Mouse (Mus musculus) inflammation-experienced regulatory T-cells, adult 6 months (primary cell): ENCODE measurements around the gene Ip6k1. TPM values are rescaled to one million over a fixed set of nuclear protein-coding genes. Genes with fewer than 3 reads are reported as not detected.
"Not testable (repeated sequence)": the region's sequence is repeated elsewhere in the genome, so short reads cannot be mapped to it uniquely, and the experiment has no call there.

Source experiments
- ATAC-seq: one replicate; pipeline ENCODE4 v1.8.0; 2017
- polyA plus RNA-seq, 3 experiments: library from polyadenylated mRNA; unstranded; fragments of 100-300 nt; shearing (Covaris generic); gene quantifications; one replicate each; pipeline ENCODE4 v1.2.1; 2017

Ip6k1 gene
- polyA plus RNA-seq, 3 experiments from 2014 or later: 20.8 to 95.9 (median 58.2) TPM

DNA sequence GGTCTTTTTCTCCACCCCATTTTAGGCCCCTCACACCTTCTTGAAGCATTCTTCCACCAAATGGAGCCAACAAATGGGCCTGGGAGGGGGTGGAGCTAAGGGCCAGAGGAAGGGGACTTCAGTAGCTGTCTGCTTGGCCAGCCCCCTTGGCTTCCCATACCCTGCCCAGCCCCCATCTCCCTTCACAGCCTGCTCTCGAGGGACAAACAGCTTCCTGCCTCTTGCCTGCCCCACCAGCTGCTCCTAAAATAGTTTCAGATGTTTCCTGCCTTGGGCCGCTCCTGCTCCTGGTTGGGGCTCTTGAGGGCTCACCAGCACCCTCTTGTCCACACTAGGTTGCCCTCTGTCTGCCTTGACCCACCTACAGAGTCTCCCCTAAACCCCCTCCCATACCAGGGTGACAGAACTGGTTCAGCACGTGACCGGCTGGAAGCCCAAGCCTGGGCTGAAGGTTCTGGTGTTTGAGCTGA lies 18.8 kb upstream of the Ip6k1 start:
- no peak for ATAC-seq

DNA sequence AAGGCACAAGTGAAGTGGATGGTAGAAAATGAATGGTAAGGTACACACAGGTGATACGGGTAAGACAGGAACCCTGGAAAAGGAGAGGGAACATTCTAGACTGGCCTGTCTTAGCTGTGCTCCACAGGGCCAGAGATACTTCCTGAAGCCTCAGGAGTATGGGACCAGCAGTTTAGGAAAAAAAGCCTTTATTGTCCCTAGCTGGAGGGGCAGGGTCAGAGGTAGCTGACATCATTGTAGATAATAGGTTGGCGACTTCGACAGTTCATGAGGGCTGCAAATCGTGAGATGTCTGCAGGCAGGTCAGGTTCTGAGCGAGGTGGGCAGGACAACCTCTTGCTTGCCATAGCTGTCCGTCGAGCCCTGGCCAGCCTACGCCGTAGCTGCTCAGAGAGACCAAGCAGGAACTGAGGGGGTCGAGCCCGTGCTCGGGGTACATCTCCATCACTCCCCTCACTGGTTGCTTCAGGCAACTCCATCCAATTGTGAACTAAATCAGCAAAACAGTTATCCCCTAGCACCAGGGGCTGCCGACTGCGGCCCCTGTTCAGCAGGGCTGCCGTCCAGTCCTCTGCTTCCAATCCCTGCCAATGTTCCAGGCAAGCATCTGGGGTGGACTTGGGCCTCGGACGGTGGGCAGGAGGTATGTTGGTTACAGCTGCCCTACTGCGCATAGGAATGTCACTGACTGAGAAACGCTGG lies 18.1 kb upstream of the Ip6k1 start:
- ATAC-seq: no peak

DNA sequence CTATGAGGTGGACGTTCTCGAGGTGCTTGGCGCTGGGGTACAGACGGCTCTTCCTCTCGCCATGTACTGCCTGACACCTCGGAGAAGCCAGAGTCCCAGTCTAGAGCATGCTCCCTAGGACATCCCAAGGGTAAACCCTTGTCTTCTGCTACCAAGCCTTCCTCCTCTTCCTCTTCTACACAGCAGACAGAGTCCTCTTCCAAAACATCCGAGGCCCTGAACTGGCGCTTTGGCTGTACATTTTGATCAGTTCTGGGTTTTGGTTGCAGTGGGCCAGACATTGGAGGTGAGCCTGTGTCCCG lies 17.6 kb upstream of the Ip6k1 start:
- ATAC-seq: no peak

DNA sequence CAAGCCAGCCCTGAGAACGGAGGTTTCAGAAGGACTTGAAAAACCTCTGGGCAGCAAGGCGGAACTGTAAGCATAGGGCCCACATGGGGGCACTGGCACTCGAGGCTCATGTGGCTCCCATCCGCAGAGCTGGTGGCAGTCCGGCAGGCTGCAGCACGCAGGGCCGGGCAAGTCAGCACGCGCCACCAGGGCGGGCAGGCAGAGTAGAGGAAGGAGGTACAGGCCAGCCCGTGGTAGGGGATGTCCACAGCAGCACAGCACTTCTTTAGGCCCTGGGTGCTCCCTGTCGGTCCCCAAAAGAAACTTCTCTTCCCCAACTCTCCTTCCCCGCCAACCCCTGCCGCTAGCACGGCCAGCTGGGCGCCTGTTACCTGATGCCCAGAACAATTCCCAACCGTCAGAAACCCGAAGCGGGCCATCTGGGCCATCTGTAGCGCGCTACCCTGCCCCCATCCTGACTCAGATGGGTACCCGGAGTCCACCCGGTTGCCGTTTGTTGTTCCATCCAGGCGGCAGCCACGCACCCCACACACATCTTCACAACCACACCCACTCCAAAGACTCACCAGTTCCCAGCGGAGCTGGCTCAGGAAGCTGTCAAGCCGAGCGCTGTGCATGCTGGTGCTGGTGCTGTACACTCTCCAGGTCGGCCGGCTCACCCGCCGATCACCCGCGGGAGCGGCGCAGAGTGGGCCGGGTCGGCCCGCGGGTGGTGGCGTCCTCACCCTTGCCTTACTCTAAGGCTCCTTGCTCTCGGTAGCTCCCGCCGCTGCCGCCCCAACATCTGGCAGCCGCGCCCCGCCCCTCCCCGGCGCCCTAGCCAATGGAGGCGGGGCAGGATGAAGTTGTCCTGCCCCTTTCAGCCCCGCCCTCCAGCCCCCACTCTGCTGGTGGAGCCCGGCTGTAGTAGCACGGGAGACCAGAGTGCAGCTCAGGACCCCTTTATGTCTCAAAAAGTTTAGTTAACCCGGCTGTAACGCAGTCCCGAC lies 16.9 kb upstream of the Ip6k1 start, which contains the start of gene Inka1:
TSS of gene Inka1 (minus strand) at position 749 of the 989 bp plus-strand sequence.
- peak; percentile 82 for ATAC-seq

DNA sequence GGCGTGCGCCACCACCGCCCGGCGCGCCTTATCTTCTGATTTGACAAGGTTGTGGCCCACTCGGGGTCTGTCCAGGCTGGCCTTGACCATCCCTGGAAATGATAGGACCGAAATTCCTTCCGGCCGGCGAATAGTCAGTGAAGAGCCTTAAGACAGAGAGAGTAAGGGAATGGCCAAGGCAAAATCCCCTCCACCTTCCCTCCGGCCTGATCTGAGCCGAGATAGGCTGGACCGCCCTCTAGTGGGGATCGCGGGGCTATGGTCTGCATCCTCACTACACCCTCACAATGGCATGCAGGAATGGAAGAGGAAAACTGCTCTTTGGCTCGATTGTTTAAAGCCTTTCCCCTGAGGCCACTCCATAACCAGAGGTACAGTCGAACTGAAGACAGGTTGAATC lies 15.9 kb upstream of the Ip6k1 start:
- ATAC-seq: peak; percentile 42

DNA sequence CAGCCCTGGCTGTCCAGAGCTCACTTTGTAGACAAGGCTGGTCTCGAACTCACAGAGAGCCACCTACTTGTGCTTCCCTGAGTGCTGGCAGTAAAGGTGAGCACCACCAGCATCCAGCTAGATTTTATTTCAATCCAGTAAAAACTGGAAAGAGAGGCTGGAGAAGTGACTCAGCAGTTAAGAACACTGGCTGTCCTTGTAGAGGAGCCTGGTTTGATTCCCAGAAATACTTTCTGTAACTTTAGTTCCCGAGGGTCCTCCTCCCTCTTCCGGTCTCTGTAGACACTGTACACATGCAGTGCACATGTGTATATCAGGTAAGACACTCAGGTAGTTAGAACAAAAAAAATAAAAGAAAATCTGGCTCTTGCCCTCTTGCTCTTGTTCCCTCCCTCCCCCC lies 14.4 kb upstream of the Ip6k1 start:
- no peak for ATAC-seq

DNA sequence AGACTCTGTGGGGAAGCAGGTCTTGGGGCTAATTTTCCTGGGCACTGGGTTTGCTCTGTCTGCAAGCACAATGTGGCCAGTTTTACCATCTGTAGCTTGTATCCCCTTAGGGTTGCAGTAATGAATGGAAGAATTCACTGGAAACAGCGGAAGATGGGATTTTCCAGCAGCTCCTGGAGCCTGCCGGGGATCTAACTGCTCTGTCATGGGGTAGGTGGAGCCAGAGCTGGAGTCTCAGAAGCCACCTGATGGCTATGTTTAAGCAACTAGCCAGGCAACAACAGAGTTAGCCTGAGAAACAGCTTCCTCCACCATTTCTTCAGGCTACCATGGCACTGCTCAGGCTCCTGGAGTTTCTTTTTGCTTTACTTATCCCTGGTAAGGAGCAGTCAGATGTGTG lies 10.1 kb upstream of the Ip6k1 start, which contains the start of gene Cdhr4:
TSS of gene Cdhr4 (plus strand) at position 301 of the 400 bp plus-strand sequence.
- no peak for ATAC-seq

DNA sequence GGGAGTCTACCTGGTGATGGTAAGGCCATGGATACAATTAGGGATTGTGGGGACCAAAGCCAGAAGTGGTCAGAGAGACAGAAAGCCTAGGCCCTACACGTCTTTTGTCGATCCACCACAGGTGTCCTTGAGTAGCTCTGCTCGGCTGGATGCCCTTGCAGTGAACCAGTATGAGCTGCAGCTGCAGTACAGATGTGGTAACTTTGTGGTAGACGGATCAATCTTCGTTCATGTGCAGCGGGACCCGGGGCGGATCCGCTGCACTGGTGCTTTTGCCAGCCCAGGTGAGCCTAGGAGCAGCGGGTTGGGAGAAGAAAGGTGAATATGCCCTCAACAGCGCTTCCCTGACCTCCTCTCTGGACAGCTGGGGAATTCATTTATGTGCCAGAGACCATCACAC lies 9.3 kb upstream of the Ip6k1 start:
- ATAC-seq: no peak

DNA sequence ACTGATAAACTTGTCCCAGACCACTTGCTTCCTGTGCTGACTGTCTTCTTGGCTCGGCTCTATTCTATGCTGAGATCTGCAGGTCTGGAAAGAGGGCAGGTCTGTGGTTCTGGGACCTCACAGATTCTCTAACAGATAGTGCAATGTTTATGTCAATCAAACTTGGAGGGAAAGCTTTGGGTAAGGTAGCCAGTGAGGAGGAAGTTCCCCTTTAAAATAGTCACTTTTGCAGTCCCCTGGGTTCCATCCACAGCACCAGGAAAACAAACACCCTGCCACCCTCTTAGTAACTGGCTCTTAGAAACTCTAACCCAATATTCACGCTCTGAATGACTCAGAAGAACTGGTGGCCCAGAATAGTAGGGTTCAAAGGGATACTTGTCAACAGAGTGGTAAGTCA lies 7.8 kb upstream of the Ip6k1 start:
- no peak for ATAC-seq

DNA sequence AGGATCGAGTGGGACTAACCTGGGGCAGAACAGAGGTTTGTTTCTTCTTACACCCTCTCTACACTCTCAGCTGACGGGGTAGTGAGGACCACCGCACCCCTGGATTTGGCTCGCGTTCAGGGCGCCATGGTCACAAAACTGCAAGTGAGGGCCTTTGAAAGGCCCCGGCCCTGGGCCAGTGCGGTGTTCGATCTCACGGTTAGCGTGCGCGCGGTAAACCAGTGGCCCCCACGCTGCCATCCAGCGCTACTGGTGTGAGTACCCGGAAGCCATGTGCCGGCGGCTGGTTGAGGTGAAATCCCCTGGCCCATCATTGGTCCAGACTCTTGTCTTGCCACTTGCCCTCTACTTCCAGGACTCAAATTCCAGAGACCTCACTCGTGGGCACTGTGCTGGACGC lies 6.8 kb upstream of the Ip6k1 start:
- ATAC-seq: no peak

DNA sequence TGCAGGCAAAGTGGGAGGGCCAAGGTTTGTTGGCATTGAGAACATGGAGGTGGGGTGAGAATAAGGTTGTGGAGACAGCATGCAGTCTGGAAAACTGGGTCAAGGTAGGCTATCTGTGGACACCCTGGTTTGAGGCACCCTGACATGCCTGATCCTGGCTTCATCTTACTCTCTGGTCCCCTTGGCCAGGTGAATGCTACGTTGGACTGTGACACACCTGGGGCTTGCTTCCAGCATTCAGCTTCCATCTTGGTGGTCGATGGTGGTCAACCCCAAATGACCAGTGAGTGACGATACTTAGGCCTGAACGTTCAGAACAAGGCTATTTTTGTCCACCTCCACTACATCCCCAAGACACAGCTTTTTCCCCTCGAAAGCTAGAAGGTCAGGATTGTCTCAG lies 6.3 kb upstream of the Ip6k1 start, which contains the start of gene Gm20662:
TSS of gene Gm20662 (plus strand) at position 301 of the 400 bp plus-strand sequence.
- ATAC-seq: no peak

DNA sequence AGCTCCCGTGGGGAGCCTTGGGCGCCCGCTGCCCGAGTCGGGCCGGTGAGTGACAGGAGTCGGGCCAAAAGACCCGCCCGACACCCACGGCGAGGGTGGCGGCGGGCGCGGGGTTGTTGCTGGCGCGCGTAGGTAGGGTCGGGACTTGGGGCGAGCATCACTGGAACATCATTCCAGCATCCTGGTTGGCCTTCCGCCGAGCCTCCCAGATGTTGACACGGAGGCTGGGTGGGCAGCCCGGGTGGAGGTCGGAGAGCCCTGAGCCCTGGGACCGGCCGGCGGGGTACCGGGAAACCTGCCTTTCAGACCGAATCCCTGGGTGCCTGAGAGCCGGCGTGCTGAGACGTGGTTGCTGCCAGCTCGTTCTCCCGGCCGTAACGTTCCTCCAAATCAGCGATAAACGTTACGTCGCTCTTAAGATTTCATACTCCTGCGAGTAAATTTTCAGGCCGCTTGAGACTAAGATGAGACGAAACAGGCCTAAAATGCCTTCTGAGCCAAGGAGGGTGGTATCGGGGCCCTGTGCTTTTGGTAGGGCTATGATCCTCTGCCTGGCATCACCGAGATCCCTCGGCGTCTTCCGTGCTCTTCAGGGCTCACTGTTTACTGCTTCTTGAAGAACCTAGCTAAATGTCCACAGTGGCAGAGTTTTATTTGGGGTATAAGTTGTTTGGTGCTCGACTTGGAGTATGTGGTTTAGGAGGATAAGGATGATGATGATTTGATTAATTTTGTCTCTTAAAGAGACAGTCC lies 653 bp downstream of the Ip6k1 start:
- peak; percentile 27 for ATAC-seq

DNA sequence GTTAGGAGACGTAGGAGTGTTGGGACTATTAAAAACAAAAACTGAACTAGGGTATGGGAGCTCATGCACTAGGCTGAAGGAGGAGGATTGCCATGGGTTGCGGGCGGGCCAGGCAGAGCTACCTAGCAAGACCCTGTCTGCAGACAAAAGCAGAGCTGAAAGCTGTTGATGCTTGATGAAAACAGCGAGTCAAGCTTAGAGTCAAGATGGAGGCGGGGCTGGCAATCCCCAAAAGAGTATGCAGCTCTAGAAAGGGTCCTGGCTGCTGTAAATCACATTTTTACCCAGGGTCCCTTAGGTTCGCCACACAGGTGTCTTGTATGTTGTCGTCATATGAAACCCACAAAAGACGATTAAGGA lies 1.2 kb downstream of the Ip6k1 start:
- no peak for ATAC-seq

DNA sequence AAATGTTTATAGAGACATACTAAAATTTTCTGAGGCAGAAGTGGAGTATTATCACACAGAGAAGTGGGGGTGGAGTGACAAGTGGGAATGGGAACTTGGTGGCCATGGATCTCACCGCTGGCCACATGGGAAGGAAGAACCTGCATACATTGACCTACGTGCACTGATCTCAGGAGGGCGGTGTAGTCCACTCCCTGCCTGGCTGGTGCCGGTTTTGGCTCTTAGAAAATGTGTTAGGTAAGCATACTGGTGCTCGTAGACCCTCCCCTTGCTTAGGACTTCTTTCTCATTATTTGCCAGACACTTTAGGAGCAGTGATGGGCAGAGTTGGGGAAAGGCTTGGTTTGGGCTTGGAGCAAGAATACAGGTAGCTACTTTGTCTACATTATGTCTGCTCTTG lies 5.7 kb downstream of the Ip6k1 start:
- ATAC-seq: no peak

DNA sequence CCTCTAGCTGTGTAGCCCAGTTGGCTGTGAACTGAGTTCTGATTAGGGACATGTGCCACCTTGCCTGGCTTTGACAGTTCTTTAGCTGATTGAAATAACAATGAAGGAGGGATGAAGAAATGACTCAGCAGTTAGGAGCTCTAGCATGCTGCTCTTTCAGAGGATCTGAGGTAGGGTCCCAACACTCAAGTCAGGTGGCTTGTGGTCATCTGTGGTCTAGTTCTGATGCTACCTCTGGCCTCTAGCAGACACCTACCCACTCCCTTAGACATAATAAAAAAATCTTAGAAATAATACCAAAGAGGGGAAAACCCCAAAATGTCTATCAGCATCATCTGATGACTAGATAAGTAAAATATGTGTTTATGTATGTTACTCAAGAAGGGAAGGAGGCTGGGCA lies 8.1 kb downstream of the Ip6k1 start:
- ATAC-seq: peak; percentile 60

DNA sequence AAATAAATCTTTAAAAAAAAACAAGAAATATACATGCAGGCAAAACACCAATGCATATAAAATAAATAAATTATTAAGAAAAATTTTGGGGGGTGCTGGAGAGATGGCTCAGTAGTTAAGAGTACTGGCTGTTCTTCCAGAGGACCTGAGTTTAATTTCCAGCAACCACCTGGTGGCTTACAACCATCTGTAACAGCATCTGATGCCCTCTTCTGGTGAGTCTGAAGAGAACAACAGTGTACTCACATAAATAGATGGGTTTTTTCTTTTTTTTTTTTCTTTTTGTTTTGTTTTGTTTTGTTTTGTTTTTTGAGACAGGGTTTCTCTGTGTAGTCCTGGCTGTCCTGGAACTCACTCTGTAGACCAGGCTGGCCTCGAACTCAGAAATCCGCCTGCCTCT lies 11.3 kb downstream of the Ip6k1 start:
- not testable (repeated sequence) for ATAC-seq

DNA sequence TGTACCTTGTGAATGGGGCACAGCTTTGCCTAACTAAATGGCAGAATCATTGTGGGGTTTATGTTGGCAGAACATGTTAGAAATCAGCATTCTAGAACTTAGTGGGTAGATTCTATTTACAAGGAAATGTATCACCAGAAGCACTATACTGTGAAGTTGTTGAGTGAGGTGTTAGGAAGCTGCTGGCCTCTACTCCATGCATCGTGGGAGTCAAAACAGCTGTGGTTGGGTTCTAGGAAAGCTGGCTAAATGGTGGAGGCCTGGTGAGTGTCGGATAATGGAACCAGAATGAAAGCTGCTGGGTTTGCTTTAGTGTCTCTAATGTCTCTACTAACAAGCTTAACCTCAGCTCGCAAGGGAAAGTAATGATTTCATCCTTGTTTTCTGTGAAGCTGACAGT lies 14.8 kb downstream of the Ip6k1 start:
- no peak for ATAC-seq

DNA sequence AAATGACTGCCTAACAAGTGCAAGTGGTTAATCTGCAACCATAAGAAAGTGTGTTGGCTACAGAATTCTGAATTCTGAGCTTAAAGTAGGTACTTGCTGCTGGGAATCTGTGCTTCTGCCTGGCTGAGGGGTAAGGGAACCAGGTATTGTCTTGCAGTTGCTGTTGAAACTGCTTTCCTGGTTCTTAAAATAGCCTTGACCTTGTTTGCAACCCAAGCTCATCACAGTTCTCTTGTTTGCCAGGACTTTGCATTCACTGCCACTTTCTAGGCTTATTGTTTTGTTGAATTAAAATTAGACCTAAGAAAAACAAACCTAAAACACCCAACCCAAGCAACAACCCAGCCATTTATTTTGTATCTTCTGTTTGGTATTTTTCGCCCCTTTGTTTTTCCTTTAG lies 18.4 kb downstream of the Ip6k1 start:
- ATAC-seq: no peak

DNA sequence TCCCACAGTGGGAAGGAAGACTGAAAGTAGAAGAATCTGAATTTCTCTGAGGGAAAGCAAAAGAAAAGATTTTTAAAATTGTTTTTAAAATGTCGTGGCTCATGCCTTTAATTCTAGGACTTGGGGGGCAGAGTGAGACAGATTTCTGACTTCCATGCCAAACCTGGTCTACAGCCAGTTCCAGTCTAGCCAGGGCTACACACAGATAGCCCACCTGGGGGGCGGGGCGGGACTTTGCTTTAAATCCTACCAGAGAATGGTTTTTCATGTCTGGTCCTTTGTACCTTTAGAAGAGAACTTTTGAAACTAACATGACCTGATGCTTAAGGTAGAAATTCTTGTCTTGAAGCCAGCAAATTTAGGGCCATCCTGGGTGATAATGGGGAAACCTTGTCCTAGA lies 20.9 kb downstream of the Ip6k1 start:
- ATAC-seq: no peak

DNA sequence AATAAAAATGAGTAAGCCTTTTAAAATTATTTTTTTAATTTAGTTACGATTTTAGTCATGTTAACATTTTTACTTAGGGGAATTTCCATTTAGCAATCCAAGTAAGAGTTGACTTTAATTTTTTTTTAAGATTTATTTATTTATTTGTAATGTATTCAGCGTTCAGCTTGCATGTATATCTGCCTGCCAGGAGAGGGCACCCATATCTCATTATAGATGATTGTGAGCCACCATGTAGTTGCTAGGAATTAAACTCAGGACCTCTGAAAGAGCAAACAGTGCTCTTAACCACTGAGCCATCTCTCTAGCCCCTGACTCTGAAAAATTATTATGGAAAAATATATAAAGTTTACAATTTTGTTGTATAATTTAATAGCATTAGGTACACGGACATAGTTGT lies 24.3 kb downstream of the Ip6k1 start:
- ATAC-seq: no peak

DNA sequence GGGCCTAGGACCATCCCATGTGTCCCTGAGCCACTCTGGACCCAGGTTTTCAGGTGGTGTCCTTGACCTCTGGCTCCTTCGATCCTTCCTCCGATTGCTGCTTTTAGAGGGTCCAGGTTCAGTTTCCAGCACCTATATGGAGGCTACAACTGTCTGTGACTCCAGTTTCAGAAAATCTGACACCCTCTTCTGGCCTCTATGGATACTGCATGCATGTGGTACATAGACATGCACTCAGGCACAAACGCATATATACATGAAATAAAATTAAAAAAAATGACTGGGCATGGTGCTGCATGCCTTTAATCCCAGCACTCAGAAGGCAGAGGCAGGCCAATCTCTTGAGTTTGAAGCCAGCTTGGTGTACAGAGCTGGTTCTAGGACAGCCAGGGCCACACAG lies 25.6 kb downstream of the Ip6k1 start:
- ATAC-seq: no peak

DNA sequence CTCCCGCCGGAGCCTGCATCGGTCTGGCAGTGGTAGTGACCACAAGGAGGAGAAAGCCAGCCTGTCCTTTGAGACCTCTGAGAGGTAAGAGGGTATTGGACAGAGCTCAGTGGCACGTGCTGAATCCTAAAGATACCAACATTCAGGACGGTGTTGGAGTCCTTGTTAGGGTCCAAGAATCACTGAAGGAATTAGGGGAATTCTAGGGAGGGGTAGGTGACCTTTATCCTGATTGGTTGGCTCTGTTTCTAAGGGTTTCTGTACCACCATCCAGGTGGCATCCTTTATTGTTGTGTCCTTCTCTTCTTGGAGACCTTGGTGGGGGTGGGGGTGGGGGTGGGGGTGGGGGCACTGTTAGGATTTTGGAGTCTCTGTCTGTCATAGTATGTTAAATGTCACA lies 29.8 kb downstream of the Ip6k1 start:
- no peak for ATAC-seq
